Mouse (Mus musculus): ENCODE results near the gene E2f7. TPM values are rescaled to one million over a fixed set of nuclear protein-coding genes. Genes with fewer than 3 reads are reported as not detected.

E2f7 gene
- 5.7 and 5.8 TPM in 2 replicates for polyA plus RNA-seq (2015; fragmentation: Nextera tagmentation; extraction: Ambion mirVana)

DNA sequence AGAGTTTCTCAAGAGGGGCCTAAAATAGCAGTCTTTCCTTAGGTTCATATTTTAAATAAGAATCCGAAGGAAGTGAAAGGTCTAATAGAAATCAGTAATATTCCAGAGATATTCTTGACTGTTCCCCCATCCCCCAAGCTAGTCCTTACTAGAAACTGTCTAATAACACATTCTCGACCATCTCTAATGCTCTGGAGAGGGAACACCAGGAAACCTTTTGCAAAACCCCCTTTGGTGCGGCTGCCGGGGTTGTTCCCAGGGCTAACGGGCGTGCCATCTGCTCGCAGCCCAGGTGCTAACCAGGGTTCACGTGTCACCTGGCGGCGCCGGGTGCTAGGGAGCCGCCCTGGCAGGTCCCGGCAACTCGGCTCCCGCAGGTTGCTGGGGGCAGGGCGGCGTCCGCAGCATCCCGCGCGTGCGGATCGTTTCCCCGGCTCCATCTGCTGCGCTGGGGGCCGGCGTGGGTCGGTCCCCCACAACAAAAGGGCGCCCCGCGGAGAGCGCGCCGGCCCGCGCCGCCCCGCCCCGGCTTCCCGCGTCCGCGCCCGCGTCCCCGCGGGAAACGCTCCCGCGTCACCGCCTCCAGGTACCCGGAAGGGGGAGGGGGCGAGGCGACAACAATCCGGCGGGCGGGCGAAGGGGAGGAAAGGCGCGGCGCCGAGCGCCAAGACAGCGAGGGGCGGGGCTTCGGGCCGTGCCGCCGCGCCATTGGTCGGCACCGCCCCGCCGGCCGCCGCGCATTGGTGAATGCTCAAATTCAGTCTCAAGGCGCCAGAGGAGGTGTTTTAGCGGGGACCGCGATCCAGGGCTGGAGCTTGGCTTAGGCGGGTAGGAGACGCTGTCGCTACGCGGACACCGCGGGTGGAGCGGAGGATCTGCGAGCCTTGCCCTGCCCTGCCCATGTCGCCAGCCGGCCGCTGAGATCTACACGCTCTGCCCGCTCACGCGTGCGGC, at the start of gene E2f7:
Gene E2f7, plus strand, starts transcription at position 754 of the 954 bp plus-strand sequence.

Other genes with a start within 250 kb of the E2f7 start
- 76.6 and 79.1 TPM in 2 replicates for gene Csrp2, start 174.3 kb downstream of the E2f7 start, polyA plus RNA-seq (2015; fragmentation: Nextera tagmentation; extraction: Ambion mirVana)